In the genomic region with DNA sequence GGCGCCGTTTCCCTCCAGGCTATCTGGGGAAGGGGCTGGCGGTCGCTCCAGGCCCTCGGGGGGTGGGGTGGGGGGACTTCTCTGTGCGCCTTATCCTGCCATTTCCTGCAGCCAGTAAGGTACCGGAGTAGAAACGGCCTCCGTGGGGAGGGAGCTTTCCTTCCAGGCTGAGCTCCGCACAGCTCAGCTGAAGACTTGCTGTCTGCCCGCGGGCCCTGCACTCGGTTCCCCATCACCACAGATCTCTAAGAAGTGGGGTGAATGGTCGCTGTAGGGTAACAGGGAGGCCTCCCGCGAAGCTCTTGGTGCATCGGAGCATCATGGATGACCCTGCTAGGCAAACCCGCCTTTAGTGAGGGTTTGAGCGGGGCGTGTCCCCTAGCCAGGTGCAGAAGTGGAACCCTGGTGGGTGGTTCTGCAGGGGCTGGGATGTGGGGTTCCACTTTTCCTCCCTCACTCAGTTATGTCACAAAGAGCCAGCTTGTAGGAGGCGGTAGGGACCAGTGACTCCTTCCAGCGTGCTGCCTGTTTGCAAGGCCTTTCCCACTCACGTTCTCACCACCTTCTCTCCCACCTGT, we compare ENCODE assay signal across 7 mouse cellular contexts. TPM values are rescaled to one million over a fixed set of nuclear protein-coding genes. Genes with fewer than 3 reads are reported as not detected.
DNase-seq lines count a peak whose midpoint lies in the region; ATAC-seq lines count a peak whose summit lies in the region.

No protein-coding gene starts in this region.

- H3K36me3 ChIP-seq in lung, embryonic 15.5 days = no peaks in the 10 kb centered on the region
- H3K36me3 ChIP-seq in embryonic facial prominence, embryonic 15.5 days = no peaks in the 10 kb centered on the region
- no peaks in the 10 kb centered on the region for H3K36me3 ChIP-seq in intestine, embryonic 14.5 days (ENCODE audit: control insufficient read depth, insufficient read depth, low read length)
- H3K36me3 ChIP-seq in neural tube, embryonic 13.5 days = no peaks in the 10 kb centered on the region

- 13% methylated on average over 23 of the region's 23 CpGs for WGBS in lung, embryonic 15.5 days
- WGBS in embryonic facial prominence, embryonic 15.5 days = 11% methylated on average over 23 of the region's 23 CpGs
- WGBS in intestine, embryonic 14.5 days = 14% methylated on average over 21 of the region's 23 CpGs
- 9% methylated on average over 23 of the region's 23 CpGs for WGBS in neural tube, embryonic 13.5 days

- H3K27ac ChIP-seq in lung, embryonic 15.5 days = peak overlapping the region; percentile 63; the same call in 1 of the 2 replicates
- no peak overlapping the region for H3K27ac ChIP-seq in embryonic facial prominence, embryonic 15.5 days (replicated peaks)
- no peak overlapping the region for H3K27ac ChIP-seq in intestine, embryonic 14.5 days (ENCODE audit: low read depth)
- peak overlapping the region; percentile 61 for H3K27ac ChIP-seq in neural tube, embryonic 13.5 days (replicated peaks)

- H3K9ac ChIP-seq in lung, embryonic 15.5 days = peak overlapping the region; percentile 57
- H3K9ac ChIP-seq in embryonic facial prominence, embryonic 15.5 days = 0 out of 2 replicates have a peak overlapping the region, but pooled peaks have one; percentile 1
- H3K9ac ChIP-seq in intestine, embryonic 14.5 days (ENCODE audit: low read length) = no peak overlapping the region
- peak overlapping the region; percentile 80 for H3K9ac ChIP-seq in neural tube, embryonic 13.5 days

- peak overlapping the region; percentile 50 for H3K4me3 ChIP-seq in lung, embryonic 15.5 days
- peak overlapping the region; percentile 44 for H3K4me3 ChIP-seq in embryonic facial prominence, embryonic 15.5 days (replicated peaks)
- H3K4me3 ChIP-seq in intestine, embryonic 14.5 days (ENCODE audit: low read depth, low read length) = peak overlapping the region; percentile 40
- peak overlapping the region; percentile 61 for H3K4me3 ChIP-seq in neural tube, embryonic 13.5 days

- no peak for ATAC-seq in lung, embryonic 15.5 days (ENCODE audit: borderline replicate concordance, extremely low read depth, low FRiP score, low TSS enrichment)
- ATAC-seq in embryonic facial prominence, embryonic 15.5 days (ENCODE audit: insufficient number of reproducible peaks, low FRiP score, low TSS enrichment, low read depth) = no peak
- 0 out of 2 replicates have a peak, but pooled peaks have one; percentile 13 for ATAC-seq in intestine, embryonic 14.5 days (replicated peaks; ENCODE audit: low FRiP score, low TSS enrichment, low read depth)
- ATAC-seq in neural tube, embryonic 13.5 days (ENCODE audit: low read depth) = peak; percentile 28

- peak overlapping the region; percentile 90 for H3K4me2 ChIP-seq in lung, embryonic 15.5 days
- peak overlapping the region; percentile 84 for H3K4me2 ChIP-seq in embryonic facial prominence, embryonic 15.5 days (replicated peaks)
- H3K4me2 ChIP-seq in intestine, embryonic 14.5 days (ENCODE audit: low read length) = peak overlapping the region; percentile 75
- peak overlapping the region; percentile 98 for H3K4me2 ChIP-seq in neural tube, embryonic 13.5 days

- H3K27me3 ChIP-seq in lung, embryonic 15.5 days = peaks cover 55% of the 10 kb centered on the region
- peaks cover 58% of the 10 kb centered on the region for H3K27me3 ChIP-seq in embryonic facial prominence, embryonic 15.5 days
- H3K27me3 ChIP-seq in intestine, embryonic 14.5 days (replicated peaks; ENCODE audit: control insufficient read depth, insufficient read depth, low read length) = peaks cover 56% of the 10 kb centered on the region
- H3K27me3 ChIP-seq in neural tube, embryonic 13.5 days = peaks cover 40% of the 10 kb centered on the region

- DNase-seq in lung, postnatal 10 days = no peak
- no peak for DNase-seq in intestine, embryonic 14.5 days (ENCODE audit: low spot score)
- no peak for DNase-seq in urinary bladder, postnatal 10 days (ENCODE audit: low spot score)
- DNase-seq in embryo, embryonic 9.5 days (ENCODE audit: extremely low spot score) = no peak

- no peaks in the 10 kb centered on the region for H3K9me3 ChIP-seq in lung, embryonic 15.5 days
- H3K9me3 ChIP-seq in embryonic facial prominence, embryonic 15.5 days (replicated peaks) = no peaks in the 10 kb centered on the region
- H3K9me3 ChIP-seq in intestine, embryonic 14.5 days (ENCODE audit: control insufficient read depth, low read length) = no peaks in the 10 kb centered on the region
- H3K9me3 ChIP-seq in neural tube, embryonic 13.5 days = no peaks in the 10 kb centered on the region

- H3K4me1 ChIP-seq in lung, embryonic 15.5 days = peaks cover 30% of the 10 kb centered on the region
- peaks cover 35% of the 10 kb centered on the region for H3K4me1 ChIP-seq in embryonic facial prominence, embryonic 15.5 days
- H3K4me1 ChIP-seq in intestine, embryonic 14.5 days (replicated peaks; ENCODE audit: control insufficient read depth, insufficient read depth, low read length) = peaks cover 20% of the 10 kb centered on the region
- H3K4me1 ChIP-seq in neural tube, embryonic 13.5 days (replicated peaks) = peaks cover 46% of the 10 kb centered on the region

RNA-seq across cellular contexts. Expression of a gene that starts 3.3 kb away (rescaled TPM):
- polyA plus RNA-seq in lung, embryonic 15.5 days (2015; fragmentation: Nextera tagmentation; extraction: Ambion mirVana) = 16.7 and 20.2 TPM in 2 replicates
- 5.3 and 5.7 TPM in 2 replicates for polyA plus RNA-seq in embryonic facial prominence, embryonic 15.5 days (2015; fragmentation: Nextera tagmentation; extraction: Ambion mirVana)
- polyA plus RNA-seq in intestine, embryonic 14.5 days (2014; fragmentation: Nextera tagmentation; extraction: Ambion mirVana) = 5.0 and 5.4 TPM in 2 replicates
- 9.8 and 9.9 TPM in 2 replicates for polyA plus RNA-seq in neural tube, embryonic 13.5 days (2015; fragmentation: Nextera tagmentation; extraction: Ambion mirVana)

RNA-seq across cellular contexts. Expression of a gene that starts 43.8 kb away (rescaled TPM):
- polyA plus RNA-seq in lung, embryonic 15.5 days (2015; fragmentation: Nextera tagmentation; extraction: Ambion mirVana) = 10.1 and 11.1 TPM in 2 replicates
- polyA plus RNA-seq in embryonic facial prominence, embryonic 15.5 days (2015; fragmentation: Nextera tagmentation; extraction: Ambion mirVana) = 12.0 and 13.1 TPM in 2 replicates
- polyA plus RNA-seq in intestine, embryonic 14.5 days (2014; fragmentation: Nextera tagmentation; extraction: Ambion mirVana) = 12.7 and 13.0 TPM in 2 replicates
- 10.5 and 11.1 TPM in 2 replicates for polyA plus RNA-seq in neural tube, embryonic 13.5 days (2015; fragmentation: Nextera tagmentation; extraction: Ambion mirVana)

RNA-seq across cellular contexts. Expression of a gene that starts 58.0 kb away (rescaled TPM):
- not detected in 2 replicates for polyA plus RNA-seq in lung, embryonic 15.5 days (2015; fragmentation: Nextera tagmentation; extraction: Ambion mirVana)
- 0.05 and 0.08 TPM in 2 replicates for polyA plus RNA-seq in embryonic facial prominence, embryonic 15.5 days (2015; fragmentation: Nextera tagmentation; extraction: Ambion mirVana)
- polyA plus RNA-seq in intestine, embryonic 14.5 days (2014; fragmentation: Nextera tagmentation; extraction: Ambion mirVana) = not detected in 2 replicates
- 6.2 and 7.4 TPM in 2 replicates for polyA plus RNA-seq in neural tube, embryonic 13.5 days (2015; fragmentation: Nextera tagmentation; extraction: Ambion mirVana)

Comparison
In these comparisons a context has a peak if more than half of its experiments do, and no peak if none do; other contexts are left out.
1. ATAC-seq: peak in intestine, embryonic 14.5 days (single experiment) and neural tube, embryonic 13.5 days (single experiment); none in lung, embryonic 15.5 days (single experiment) and embryonic facial prominence, embryonic 15.5 days (single experiment).
2. H3K27ac ChIP-seq: peak in lung, embryonic 15.5 days (single experiment) and neural tube, embryonic 13.5 days (single experiment); none in embryonic facial prominence, embryonic 15.5 days (single experiment) and intestine, embryonic 14.5 days (single experiment).
3. Peak in every context shown above with its lines, with median percentiles within 50 percentile points of each other: H3K4me2 ChIP-seq and H3K4me3 ChIP-seq.